Mouse (Mus musculus) heart, adult 11 months (tissue): ENCODE results near the gene Olfr46.
"Not testable (repeated sequence)": the region's sequence is repeated elsewhere in the genome, so short reads cannot be mapped to it uniquely, and the experiment has no call there.

Source experiments
- DNase-seq: peaks from one replicate; pipeline ENCODE4 v3.0.0; 2022

Olfr46 gene

DNA sequence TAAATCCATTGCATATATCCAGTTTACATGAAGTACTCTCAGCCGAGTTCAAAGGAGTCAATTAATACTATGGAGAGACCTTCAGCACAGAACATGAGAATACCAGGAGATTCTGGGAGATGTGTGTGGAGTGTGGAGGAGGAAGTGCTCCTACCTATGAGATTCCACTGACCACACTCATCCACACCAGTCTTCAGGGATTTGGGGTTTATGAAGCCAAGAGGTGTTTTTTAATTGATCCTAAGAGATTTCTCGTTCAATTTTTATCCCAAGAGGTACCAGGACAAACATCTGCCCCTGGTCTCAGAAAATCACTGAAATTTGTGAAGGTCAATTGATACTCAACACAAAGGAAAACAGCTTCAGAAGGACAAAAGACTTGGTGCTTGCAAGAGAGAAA, at the start of gene Olfr46:
Olfr46 (plus strand) TSS at position 301 of the 400 bp plus-strand sequence.
- not testable (repeated sequence) for DNase-seq

GRCm38 (mm10) chr7:140567586-140567985, 33.5 kb upstream of the Olfr46 start, which contains the start of gene Olfr538:
Gene Olfr538, plus strand, starts transcription at chr7:140567886.
- no peak for DNase-seq

DNA sequence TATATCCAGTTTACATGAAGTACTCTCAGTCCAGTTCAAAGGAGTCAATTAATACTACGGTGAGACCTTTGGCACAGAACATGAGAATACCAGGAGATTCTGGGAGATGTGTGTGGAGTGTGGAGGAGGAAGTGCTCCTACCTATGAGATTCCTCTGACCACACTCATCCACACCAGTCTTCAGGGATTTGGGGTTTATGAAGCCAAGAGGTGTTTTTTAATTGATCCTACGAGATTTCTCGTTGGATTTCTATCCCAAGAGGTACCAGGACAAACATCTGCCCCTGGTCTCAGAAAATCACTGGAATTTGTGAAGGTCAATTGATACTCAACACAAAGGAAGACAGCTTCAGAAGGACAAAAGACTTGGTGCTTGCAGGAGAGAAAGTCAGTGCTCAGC, 27.6 kb downstream of the Olfr46 start, which contains the start of gene Olfr61:
Olfr61 (plus strand) TSS at position 301 of the 400 bp plus-strand sequence.
- not testable (repeated sequence) for DNase-seq

DNA sequence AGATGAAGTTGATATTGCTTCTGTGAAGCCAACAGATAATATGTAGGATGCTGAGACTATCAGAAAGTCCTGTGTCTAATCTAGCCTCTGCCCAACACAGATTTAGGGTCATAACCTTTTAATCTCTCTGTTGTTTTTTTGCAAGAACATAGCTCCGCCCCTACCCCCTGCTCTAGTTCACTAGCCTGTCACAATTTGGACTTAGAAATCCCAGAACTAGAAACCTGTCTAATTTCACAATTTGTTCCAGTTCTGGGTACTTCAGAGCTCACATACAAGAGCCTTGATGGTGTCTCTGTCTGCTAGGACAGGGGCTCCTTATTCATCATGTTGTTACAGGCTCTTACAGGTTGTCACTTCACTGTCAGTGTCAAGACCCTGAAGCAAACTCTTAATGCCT, 29.5 kb downstream of the Olfr46 start:
- DNase-seq = no peak

- no peak for DNase-seq
Observed at GRCm38 (mm10) chr7:140646152-140646551, 45.1 kb downstream of the Olfr46 start, which contains the start of gene Olfr53. Gene Olfr53, plus strand, starts transcription at chr7:140646452.

DNA sequence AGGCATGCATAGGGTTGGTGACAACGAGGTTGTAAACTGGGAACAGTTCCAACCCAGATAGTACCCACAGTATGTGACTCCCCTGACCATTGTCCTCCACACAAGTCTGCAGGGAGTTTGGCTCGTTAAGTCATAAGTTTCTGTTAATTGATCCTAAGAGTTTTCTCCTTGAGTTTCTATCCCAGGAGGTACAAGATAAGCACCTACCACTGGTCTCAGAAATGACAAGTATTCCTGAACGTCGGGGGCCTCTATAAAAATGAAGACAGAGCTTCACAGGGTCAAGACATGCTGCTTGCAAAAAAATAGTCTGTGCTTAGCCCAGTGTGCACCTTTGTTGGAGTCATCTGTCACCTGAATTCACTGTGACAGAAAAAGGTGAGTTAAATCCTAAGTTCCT, 58.6 kb downstream of the Olfr46 start, which contains the start of gene Olfr539:
Olfr539 (plus strand) TSS at position 301 of the 400 bp plus-strand sequence.
- DNase-seq = no peak
